Mouse (Mus musculus): ENCODE results near the gene Spef1. TPM values are rescaled to one million over a fixed set of nuclear protein-coding genes. Genes with fewer than 3 reads are reported as not detected.

The Spef1 gene
- polyA plus RNA-seq, 1 experiment from 2014 or later = 10.1 TPM

DNA sequence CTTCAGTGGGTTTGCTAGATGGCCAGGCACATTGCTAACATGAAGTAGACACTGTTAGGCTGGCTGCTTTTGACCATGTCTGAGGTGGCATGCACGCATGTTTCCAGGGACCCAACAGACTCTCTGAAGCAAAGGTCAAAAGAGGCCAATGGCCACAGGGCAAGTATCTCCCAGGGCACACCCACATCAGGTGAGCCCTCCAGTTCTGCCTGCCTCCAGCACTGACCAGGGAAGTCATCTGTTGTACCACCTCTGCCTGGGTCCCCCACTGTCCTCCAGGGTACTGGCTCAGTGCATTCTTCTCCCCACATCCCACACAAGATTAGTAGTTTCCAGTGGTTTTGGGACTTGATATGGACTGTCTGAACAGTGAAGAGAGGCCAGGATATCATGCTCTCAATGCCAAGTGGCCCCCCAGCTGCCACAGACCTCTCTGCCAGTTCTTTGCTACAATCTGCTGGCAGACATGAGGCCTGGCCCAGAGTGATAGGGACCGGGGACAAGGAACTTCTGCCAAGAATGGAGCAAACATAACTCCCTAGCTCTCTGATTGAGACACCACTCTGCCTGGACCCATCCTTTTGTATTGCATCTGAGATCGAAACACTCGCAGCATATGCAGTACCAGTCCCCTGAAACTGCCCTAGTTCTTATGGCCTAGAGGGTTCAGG is 22.2 kb upstream of the Spef1 start:
- peaks cover 10% of the 10 kb centered on the region for H3K4me1 ChIP-seq (ENCODE audit: control insufficient read depth, insufficient read depth, low read length)
- H3K27ac ChIP-seq (ENCODE audit: low read depth, low read length) = no peak overlapping the region; the same call in 1 of the 2 replicates
- ATAC-seq (no peak), DNase-seq (ENCODE audit: low spot score) (no peak)
- H3K9me3 ChIP-seq (replicated peaks; ENCODE audit: control insufficient read depth, low read length) = no peaks in the 10 kb centered on the region
- H3K4me2 ChIP-seq (ENCODE audit: low read length) = peak overlapping the region; percentile 50
- H3K9ac ChIP-seq (ENCODE audit: low read length) = peak overlapping the region; percentile 74; the same call in 1 of the 2 replicates
- H3K27me3 ChIP-seq (replicated peaks; ENCODE audit: control insufficient read depth, insufficient read depth, low read length) = no peaks in the 10 kb centered on the region
- H3K4me3 ChIP-seq (ENCODE audit: low read depth, low read length) = no peak overlapping the region
- 75% methylated on average over 4 of the region's 4 CpGs for WGBS
- peaks cover 11% of the 10 kb centered on the region; the same call in 1 of the 2 replicates for H3K36me3 ChIP-seq (ENCODE audit: control insufficient read depth, insufficient read depth, low read length)

DNA sequence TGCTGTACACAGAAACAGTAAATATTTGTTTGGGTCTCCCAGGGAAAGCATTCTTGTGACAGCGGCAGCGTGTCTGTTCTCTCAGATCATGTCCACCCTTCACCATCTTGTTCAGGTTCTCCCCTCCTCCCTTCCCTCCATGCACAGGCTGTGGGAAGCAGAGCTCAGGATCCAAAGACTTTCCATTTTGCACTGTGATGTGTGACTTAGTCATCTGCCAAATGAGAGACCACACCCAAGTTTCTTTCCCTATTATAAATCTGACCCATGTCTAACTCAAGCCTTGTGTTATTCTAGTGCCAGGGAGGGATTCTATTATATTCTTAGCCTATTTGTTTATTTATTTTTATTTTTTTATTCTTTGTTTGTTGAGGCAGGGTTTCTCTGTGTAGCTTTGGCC is 21.3 kb upstream of the Spef1 start:
- DNase-seq (ENCODE audit: low spot score) (no peak), ATAC-seq (no peak)
- H3K4me3 ChIP-seq (ENCODE audit: low read depth, low read length) = no peak overlapping the region
- no peak overlapping the region for H3K4me2 ChIP-seq (ENCODE audit: low read length)
- no peaks in the 10 kb centered on the region for H3K9me3 ChIP-seq (replicated peaks; ENCODE audit: control insufficient read depth, low read length)
- H3K9ac ChIP-seq (ENCODE audit: low read length) = no peak overlapping the region
- no peak overlapping the region for H3K27ac ChIP-seq (ENCODE audit: low read depth, low read length)
- H3K27me3 ChIP-seq (replicated peaks; ENCODE audit: control insufficient read depth, insufficient read depth, low read length) = no peaks in the 10 kb centered on the region
- peaks cover 10% of the 10 kb centered on the region for H3K4me1 ChIP-seq (ENCODE audit: control insufficient read depth, insufficient read depth, low read length)
- 83% methylated on average over 2 of the region's 2 CpGs for WGBS
- peaks cover 7% of the 10 kb centered on the region; the same call in 1 of the 2 replicates for H3K36me3 ChIP-seq (ENCODE audit: control insufficient read depth, insufficient read depth, low read length)

DNA sequence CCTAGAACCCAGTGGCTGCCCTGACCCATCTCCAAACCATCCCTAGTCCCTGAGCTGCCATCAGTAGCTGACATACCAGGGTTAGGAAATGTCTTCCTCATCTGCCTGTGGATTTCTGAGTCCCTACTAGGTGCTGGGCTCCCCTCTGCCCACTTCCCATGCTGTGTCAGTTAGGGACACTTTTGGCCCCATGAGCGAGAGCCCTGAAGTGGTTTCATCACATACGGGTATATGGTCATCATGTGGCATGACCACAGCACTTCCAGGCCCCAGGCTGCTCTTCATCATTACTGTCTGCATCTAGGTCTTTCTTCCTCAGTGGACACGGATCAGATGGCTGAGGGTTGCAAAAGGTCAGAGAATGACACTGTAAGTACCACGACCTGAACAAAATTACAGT is 19.7 kb upstream of the Spef1 start, which contains the start of gene Ap5s1:
Gene Ap5s1, plus strand, starts transcription at position 301 of the 400 bp plus-strand sequence.
- Histone ChIP-seq H3K4me2 (ENCODE audit: low read length) (no peak within 1 kb of the TSS), H3K9ac (ENCODE audit: low read length) (no peak within 1 kb of the TSS), H3K4me3 (ENCODE audit: low read depth, low read length) (no peak within 1 kb of the TSS), H3K4me1 (ENCODE audit: control insufficient read depth, insufficient read depth, low read length) (peaks cover 10% of the 10 kb centered on the region), H3K27ac (ENCODE audit: low read depth, low read length) (no peak within 1 kb of the TSS), H3K9me3 (replicated peaks; ENCODE audit: control insufficient read depth, low read length) (no peaks in the 10 kb centered on the region), H3K27me3 (replicated peaks; ENCODE audit: control insufficient read depth, insufficient read depth, low read length) (no peaks in the 10 kb centered on the region), H3K36me3 (ENCODE audit: control insufficient read depth, insufficient read depth, low read length) (no peaks in the 10 kb centered on the region)
- ATAC-seq (no peak), DNase-seq (ENCODE audit: low spot score) (no peak)
- WGBS = 87% methylated on average over 4 of the region's 4 CpGs

DNA sequence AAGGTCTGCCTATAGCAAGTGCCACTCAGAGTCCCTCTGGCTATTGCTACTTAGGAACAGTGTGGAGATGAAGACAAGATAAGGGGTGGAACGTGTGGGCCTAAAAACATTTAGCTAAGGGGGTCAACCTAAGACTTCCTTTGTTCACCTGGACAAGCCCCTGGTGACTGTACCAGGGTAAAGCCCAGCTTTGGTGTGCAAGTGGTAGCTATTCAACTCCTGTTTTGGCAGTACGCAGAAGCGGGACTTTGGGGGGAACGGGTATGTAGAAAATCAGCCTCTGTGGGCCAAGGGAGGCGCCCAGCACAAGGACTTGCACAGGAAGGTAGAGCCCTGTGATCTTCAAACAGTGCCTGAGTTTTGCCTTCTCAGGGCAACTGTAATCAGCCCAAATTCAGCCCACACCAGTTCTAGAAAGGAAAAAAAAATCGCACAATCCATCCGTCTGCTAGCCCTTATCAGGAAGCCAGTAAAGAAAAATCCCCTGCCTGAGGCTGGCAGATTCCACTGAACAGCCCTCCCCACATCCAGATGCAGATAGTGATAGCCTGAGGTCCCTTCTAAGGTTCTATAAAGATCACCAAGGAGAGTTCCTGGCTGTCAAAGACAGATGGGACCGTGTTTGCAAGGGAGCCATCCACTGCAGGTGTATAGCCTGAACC is 18.6 kb upstream of the Spef1 start:
- Histone ChIP-seq H3K4me1 (ENCODE audit: control insufficient read depth, insufficient read depth, low read length) (peaks cover 4% of the 10 kb centered on the region; the same call in 1 of the 2 replicates), H3K9me3 (replicated peaks; ENCODE audit: control insufficient read depth, low read length) (no peaks in the 10 kb centered on the region), H3K4me3 (ENCODE audit: low read depth, low read length) (no peak overlapping the region), H3K36me3 (ENCODE audit: control insufficient read depth, insufficient read depth, low read length) (no peaks in the 10 kb centered on the region), H3K4me2 (ENCODE audit: low read length) (no peak overlapping the region), H3K27me3 (replicated peaks; ENCODE audit: control insufficient read depth, insufficient read depth, low read length) (no peaks in the 10 kb centered on the region), H3K27ac (ENCODE audit: low read depth, low read length) (no peak overlapping the region), H3K9ac (ENCODE audit: low read length) (no peak overlapping the region)
- ATAC-seq (no peak), DNase-seq (ENCODE audit: low spot score) (no peak)
- WGBS = 89% methylated on average over 8 of the region's 8 CpGs

DNA sequence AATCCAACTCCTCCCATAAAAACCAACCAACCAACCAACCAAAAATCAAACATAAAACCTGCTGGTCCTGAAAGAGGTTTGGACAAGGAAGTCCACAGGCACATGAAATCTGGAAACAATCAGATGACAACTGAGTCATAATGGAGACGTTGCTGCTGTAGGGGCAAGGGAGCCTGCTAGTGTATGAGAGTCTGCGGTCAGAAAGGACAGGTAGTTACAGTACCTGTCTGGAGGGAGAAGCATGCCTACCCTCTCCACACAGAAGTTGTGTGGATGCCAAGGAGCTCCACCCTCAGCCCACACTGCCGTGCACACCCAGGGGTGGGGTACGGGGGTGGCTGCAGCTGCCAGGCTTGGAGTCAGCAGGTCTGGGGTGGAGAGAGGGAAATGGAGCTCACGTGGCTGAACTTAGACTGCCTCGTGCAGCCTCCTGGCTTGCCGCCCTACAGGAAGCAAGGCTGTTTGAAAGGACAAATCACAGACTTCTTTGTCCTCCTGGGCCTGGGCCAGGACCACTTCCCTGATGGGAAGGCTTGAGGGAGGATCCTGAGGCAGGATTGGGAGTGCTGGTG is 17.4 kb upstream of the Spef1 start:
- peaks cover 3% of the 10 kb centered on the region; the same call in 1 of the 2 replicates for H3K4me1 ChIP-seq (ENCODE audit: control insufficient read depth, insufficient read depth, low read length)
- peak; percentile 31 for DNase-seq (ENCODE audit: low spot score)
- no peaks in the 10 kb centered on the region for H3K27me3 ChIP-seq (replicated peaks; ENCODE audit: control insufficient read depth, insufficient read depth, low read length)
- H3K36me3 ChIP-seq (ENCODE audit: control insufficient read depth, insufficient read depth, low read length) = no peaks in the 10 kb centered on the region
- no peak for ATAC-seq
- WGBS = 54% methylated on average over 7 of the region's 7 CpGs
- H3K27ac ChIP-seq (ENCODE audit: low read depth, low read length) = no peak overlapping the region
- H3K4me2 ChIP-seq (ENCODE audit: low read length) = no peak overlapping the region
- H3K9ac ChIP-seq (ENCODE audit: low read length) = no peak overlapping the region
- H3K4me3 ChIP-seq (ENCODE audit: low read depth, low read length) = no peak overlapping the region
- no peaks in the 10 kb centered on the region for H3K9me3 ChIP-seq (replicated peaks; ENCODE audit: control insufficient read depth, low read length)

DNA sequence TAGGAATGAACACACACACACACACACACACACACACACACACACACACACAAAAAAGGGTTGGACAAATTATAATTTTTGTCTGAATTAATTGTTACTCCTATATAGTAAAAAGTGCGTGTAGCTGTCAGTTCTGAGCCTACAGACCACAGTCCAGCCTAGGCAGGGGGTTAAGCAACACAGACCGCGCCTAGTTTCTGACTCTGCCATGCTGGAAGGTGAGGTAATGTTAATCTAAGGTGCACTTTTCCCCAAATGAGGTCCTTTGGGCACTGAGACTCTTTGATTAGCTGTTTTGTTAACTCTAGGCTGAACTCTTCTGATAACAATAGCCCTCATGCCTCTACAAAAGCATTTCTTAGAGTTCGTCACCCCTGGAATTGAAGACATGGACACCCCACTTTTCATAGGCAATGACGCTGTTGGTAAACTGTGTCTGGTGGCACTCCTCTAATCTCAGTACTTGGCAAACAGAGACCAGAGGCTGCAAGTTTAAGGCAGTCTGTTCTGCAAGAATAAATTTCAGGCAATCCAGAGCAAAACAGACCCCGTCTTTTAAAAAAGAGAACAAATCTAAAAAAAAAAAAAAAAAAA is 16.8 kb upstream of the Spef1 start:
- H3K27ac ChIP-seq (ENCODE audit: low read depth, low read length) = no peak overlapping the region
- H3K4me1 ChIP-seq (ENCODE audit: control insufficient read depth, insufficient read depth, low read length) = no peaks in the 10 kb centered on the region
- no peaks in the 10 kb centered on the region for H3K27me3 ChIP-seq (replicated peaks; ENCODE audit: control insufficient read depth, insufficient read depth, low read length)
- H3K4me2 ChIP-seq (ENCODE audit: low read length) = no peak overlapping the region
- ATAC-seq (no peak), DNase-seq (ENCODE audit: low spot score) (no peak)
- no peaks in the 10 kb centered on the region for H3K36me3 ChIP-seq (ENCODE audit: control insufficient read depth, insufficient read depth, low read length)
- whole genome bisulfite sequencing = 84% methylated on average over 6 of the region's 6 CpGs
- no peak overlapping the region for H3K4me3 ChIP-seq (ENCODE audit: low read depth, low read length)
- no peaks in the 10 kb centered on the region for H3K9me3 ChIP-seq (replicated peaks; ENCODE audit: control insufficient read depth, low read length)
- H3K9ac ChIP-seq (ENCODE audit: low read length) = no peak overlapping the region

DNA sequence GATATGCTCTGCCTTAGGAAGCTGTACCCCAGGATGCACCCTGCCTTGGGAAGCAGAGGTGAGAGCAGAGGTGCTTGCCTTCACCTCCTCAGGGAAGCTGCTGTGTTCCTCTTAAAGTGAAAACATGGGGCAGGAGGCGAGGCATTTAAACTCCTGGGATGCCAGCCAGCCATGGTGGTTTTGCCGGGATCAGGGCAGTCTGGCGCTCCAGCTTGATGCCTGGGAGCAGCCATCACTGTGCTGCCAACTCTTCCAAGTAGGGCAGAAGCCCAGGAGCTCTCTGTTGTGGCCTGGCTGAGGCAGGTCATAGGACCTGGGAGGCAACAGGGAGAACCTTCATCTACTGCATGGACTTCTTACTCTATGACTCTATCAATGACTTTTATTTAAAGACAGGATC is 14.2 kb upstream of the Spef1 start:
- Histone ChIP-seq H3K4me1 (ENCODE audit: control insufficient read depth, insufficient read depth, low read length) (no peaks in the 10 kb centered on the region), H3K9ac (ENCODE audit: low read length) (no peak overlapping the region), H3K36me3 (ENCODE audit: control insufficient read depth, insufficient read depth, low read length) (0 out of 2 replicates have a peak, but pooled peaks cover 6% of the 10 kb centered on the region), H3K27ac (ENCODE audit: low read depth, low read length) (no peak overlapping the region), H3K27me3 (replicated peaks; ENCODE audit: control insufficient read depth, insufficient read depth, low read length) (no peaks in the 10 kb centered on the region), H3K4me3 (ENCODE audit: low read depth, low read length) (no peak overlapping the region), H3K4me2 (ENCODE audit: low read length) (no peak overlapping the region), H3K9me3 (replicated peaks; ENCODE audit: control insufficient read depth, low read length) (no peaks in the 10 kb centered on the region)
- WGBS = 90% methylated on average over 3 of the region's 3 CpGs
- DNase-seq (ENCODE audit: low spot score) (no peak), ATAC-seq (no peak)

DNA sequence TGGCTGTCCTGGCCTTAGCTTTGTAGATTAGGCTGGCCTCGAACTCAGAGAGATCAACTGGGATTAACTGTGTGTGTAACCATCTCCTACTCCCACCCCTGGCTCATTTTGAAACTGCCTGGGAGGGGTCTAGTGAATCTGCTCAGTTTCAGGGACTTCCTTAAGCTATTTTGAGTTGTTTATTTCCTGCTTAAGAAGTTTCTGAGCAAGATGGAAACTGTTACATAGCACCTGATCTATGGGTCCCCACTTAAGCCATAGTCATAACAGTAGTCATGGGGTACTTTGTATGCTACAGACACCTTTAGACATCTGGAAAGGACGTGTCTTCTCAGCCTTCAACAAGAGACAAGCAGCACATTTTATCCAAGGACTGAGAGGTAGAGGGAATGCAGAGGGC is 13.6 kb upstream of the Spef1 start:
- Histone ChIP-seq H3K27me3 (replicated peaks; ENCODE audit: control insufficient read depth, insufficient read depth, low read length) (no peaks in the 10 kb centered on the region), H3K36me3 (ENCODE audit: control insufficient read depth, insufficient read depth, low read length) (0 out of 2 replicates have a peak, but pooled peaks cover 6% of the 10 kb centered on the region), H3K9ac (ENCODE audit: low read length) (no peak overlapping the region), H3K9me3 (replicated peaks; ENCODE audit: control insufficient read depth, low read length) (no peaks in the 10 kb centered on the region), H3K4me3 (ENCODE audit: low read depth, low read length) (no peak overlapping the region), H3K4me1 (ENCODE audit: control insufficient read depth, insufficient read depth, low read length) (no peaks in the 10 kb centered on the region), H3K4me2 (ENCODE audit: low read length) (no peak overlapping the region), H3K27ac (ENCODE audit: low read depth, low read length) (no peak overlapping the region)
- DNase-seq (ENCODE audit: low spot score) = no peak
- ATAC-seq = no peak
- 85% methylated on average over 2 of the region's 2 CpGs for WGBS
